Mouse (Mus musculus): ENCODE measurements at regions not wholly inside any gene's neighbourhood (a gene's known extent, or its start where the extent isn't known, plus 50 kb on each side); places are given as distances from the start of the nearest gene placed in this dataset.

DNA sequence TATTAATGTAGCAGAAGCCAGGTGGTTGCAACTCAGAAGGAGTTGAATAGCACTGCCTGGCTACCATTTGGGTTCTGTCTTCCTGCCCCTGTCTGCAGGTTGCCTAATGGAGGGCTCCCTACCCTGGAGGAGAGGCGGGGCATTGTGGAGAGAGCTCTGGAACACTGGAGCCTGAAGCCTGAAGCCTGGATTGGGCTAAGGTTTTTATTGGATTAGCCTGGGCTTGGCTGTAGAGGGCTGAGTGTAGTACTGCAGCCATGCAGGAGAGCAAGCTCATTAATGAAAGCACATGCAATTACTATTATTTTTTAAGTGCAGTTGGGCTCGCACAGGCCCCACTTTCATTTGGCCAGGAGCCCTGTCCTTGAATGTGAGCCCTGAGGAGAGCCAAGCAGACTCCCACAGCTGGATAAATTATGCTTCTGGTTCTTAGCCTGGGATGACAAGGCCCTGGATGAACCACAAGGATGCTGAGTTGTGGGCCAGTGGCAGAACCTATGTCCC lies 145.1 kb downstream of the Abhd5 start:
- H3K9ac ChIP-seq: no peak overlapping the region
- no peak overlapping the region for H3K27ac ChIP-seq (replicated peaks)
- H3K4me2 ChIP-seq (replicated peaks): no peak overlapping the region
- no peak for ATAC-seq (ENCODE audit: insufficient number of reproducible peaks, low FRiP score, low TSS enrichment, low read depth)
- H3K4me3 ChIP-seq (replicated peaks): no peak overlapping the region
- H3K4me1 ChIP-seq: no peaks in the 10 kb centered on the region
- 60% methylated on average over 2 of the region's 2 CpGs for WGBS
- H3K9me3 ChIP-seq (replicated peaks): no peaks in the 10 kb centered on the region
- no peaks in the 10 kb centered on the region for H3K36me3 ChIP-seq
- H3K27me3 ChIP-seq: no peaks in the 10 kb centered on the region

DNA sequence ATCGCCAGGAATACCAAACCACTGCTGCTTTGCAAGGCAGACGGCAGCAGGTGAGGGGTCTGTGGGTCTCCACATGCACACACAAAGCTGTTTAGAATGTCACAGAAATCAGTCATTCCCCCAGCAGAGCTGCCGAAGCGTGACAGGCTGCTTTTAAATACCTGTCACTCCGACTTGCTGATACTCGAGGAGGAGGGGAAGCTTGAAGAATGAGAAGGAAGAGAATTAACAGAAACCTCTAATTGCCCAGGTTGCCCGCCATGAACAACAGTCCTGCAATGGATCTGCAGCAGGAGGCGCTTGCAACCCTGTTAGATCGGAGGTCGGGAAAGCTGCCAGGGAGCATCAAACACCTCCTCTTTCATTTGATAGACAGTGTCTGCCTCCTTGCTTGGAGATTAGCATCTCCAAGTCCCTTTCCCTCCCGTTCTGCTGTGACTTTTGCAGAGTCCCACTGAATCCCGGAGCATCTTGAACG lies 150.5 kb downstream of the Abhd5 start:
- Histone ChIP-seq H3K4me3 (replicated peaks) (no peak overlapping the region), H3K4me1 (no peaks in the 10 kb centered on the region), H3K27ac (replicated peaks) (no peak overlapping the region), H3K36me3 (no peaks in the 10 kb centered on the region), H3K4me2 (replicated peaks) (no peak overlapping the region), H3K9ac (no peak overlapping the region), H3K27me3 (no peaks in the 10 kb centered on the region), H3K9me3 (replicated peaks) (no peaks in the 10 kb centered on the region)
- no peak for ATAC-seq (ENCODE audit: insufficient number of reproducible peaks, low FRiP score, low TSS enrichment, low read depth)
- WGBS: 28% methylated on average over 13 of the region's 13 CpGs

DNA sequence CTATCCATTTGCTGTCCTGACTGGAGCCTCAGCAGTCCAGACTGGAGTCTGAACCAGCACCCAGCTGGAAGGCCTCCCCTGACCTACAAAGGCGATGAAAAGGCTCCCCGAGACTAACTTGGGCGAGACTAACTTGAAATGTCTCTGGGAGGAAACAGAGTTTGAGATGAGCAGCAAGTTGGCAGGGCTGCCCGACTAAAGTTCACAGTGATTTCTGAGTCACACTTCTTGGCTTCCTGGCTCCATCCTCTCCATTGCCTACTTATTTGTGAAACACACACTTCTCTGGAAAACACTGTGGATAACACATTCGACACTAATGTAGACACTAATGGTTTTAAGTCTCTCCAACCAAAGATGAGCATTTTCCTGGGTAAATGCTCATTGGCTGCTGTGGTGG lies 170.2 kb downstream of the Abhd5 start:
- no peaks in the 10 kb centered on the region for H3K9me3 ChIP-seq (replicated peaks)
- 54% methylated on average over 5 of the region's 5 CpGs for WGBS
- H3K4me1 ChIP-seq: peaks cover 13% of the 10 kb centered on the region
- no peak for ATAC-seq (ENCODE audit: insufficient number of reproducible peaks, low FRiP score, low TSS enrichment, low read depth)
- H3K9ac ChIP-seq: no peak overlapping the region
- no peak overlapping the region for H3K4me2 ChIP-seq (replicated peaks)
- no peak overlapping the region for H3K4me3 ChIP-seq (replicated peaks)
- no peaks in the 10 kb centered on the region for H3K27me3 ChIP-seq
- H3K27ac ChIP-seq (replicated peaks): no peak overlapping the region
- no peaks in the 10 kb centered on the region for H3K36me3 ChIP-seq

DNA sequence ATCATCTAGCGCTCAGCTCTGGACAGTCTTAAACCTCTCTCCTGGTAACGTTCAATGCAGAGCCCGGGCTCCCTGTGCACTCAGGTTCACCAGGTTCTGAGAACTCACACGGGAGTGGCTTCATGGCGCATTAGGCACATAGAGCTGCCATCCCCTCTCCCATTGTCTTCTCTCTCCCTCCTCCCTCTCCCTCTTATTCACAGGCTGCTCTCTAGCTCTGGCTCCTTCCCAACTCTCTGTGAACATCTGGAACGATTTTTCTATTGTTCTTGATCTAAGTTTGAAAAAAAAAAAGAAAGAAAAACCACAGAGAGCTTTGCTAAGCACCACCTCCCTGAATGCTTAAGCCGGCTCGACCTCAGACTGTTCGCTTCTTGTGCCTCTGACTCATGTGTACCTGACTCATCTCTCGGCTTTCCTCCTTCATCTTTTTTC lies 174.2 kb downstream of the Abhd5 start:
- Histone ChIP-seq H3K27ac (replicated peaks) (no peak overlapping the region), H3K9ac (no peak overlapping the region)
- WGBS: 9% methylated on average over 10 of the region's 10 CpGs

DNA sequence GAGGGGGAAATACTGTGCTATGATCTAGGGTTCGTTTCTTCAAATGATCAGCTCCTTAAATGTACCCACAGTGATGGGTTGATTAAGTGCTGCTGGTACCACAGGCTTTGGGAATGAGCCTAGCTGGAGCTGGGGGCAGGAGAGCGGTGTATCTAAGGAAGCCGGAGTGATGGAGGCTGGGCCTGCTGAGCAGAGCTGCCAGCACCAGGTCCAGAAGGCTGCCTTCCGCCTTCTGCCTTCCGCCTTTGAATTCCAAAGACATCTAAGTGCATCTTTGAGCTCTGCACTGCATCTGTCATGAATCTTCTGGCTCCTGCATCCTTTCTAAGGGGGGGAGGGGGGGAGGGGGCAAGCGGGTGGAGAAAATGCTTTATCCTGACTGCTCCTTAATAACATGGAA lies 176.9 kb downstream of the Abhd5 start:
- Histone ChIP-seq H3K4me2 (replicated peaks) (no peak overlapping the region), H3K4me1 (peaks cover 13% of the 10 kb centered on the region), H3K27ac (replicated peaks) (no peak overlapping the region), H3K36me3 (no peaks in the 10 kb centered on the region), H3K27me3 (peaks cover 5% of the 10 kb centered on the region; the same call in 1 of the 2 replicates), H3K4me3 (replicated peaks) (no peak overlapping the region), H3K9me3 (replicated peaks) (no peaks in the 10 kb centered on the region), H3K9ac (no peak overlapping the region)
- ATAC-seq (ENCODE audit: insufficient number of reproducible peaks, low FRiP score, low TSS enrichment, low read depth): no peak
- WGBS: 58% methylated on average over 6 of the region's 6 CpGs

More for the DNA sequence above, 174.2 kb downstream of the Abhd5 start:
- H3K36me3 ChIP-seq: no peaks in the 10 kb centered on the region
- no peak overlapping the region for H3K4me3 ChIP-seq (replicated peaks)
- no peaks in the 10 kb centered on the region for H3K9me3 ChIP-seq (replicated peaks)
- no peaks in the 10 kb centered on the region for H3K27me3 ChIP-seq
- H3K4me2 ChIP-seq (replicated peaks): peak overlapping the region; percentile 34
- 0 out of 2 replicates have a peak, but pooled peaks have one; percentile 43 for ATAC-seq (ENCODE audit: insufficient number of reproducible peaks, low FRiP score, low TSS enrichment, low read depth)
- H3K4me1 ChIP-seq: peaks cover 13% of the 10 kb centered on the region

DNA sequence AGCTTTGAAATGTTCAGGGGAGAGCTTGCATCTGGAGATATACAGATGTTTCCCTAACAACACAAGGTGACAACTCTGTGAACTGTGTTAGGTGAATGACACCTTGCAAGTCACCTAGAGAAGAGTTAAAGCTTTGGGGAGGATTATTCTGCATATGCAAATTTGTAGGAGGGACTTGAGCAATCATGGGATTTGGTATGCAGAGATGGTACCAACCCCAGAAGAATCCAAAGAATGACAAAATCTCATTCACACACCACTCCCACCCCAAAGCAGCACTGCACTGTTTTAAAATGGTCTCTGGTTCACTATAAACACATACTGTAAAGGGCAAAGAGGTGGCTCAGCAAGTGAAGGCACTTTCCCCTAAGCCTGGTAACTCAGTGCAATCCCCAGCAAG lies 178.3 kb downstream of the Abhd5 start:
- no peak for ATAC-seq (ENCODE audit: insufficient number of reproducible peaks, low FRiP score, low TSS enrichment, low read depth)
- no peaks in the 10 kb centered on the region for H3K36me3 ChIP-seq
- no peak overlapping the region for H3K4me3 ChIP-seq (replicated peaks)

DNA sequence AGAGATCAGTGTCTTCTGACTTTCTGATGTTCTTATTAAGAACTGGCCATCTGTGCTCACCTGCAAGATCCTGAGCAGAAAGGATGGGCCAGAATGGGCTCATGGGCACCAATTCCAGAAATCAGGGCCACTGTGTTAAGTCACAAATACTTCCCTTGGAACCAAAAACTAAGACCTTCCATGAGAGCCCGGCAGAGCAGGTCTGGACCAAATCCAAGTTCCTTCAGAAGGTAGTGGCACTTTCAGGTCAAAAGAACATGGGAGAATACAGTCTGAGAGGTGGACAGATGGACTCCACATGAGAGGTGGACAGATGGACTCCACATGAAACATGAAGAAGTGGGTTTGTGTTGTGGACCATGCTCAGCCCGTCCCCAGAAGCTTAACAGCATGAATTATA lies 180.4 kb downstream of the Abhd5 start:
- WGBS: 69% methylated on average over 2 of the region's 2 CpGs
- Histone ChIP-seq H3K4me2 (replicated peaks) (no peak overlapping the region), H3K4me3 (replicated peaks) (no peak overlapping the region), H3K4me1 (peaks cover 12% of the 10 kb centered on the region), H3K9me3 (replicated peaks) (no peaks in the 10 kb centered on the region), H3K27ac (replicated peaks) (no peak overlapping the region), H3K36me3 (no peaks in the 10 kb centered on the region), H3K9ac (no peak overlapping the region), H3K27me3 (peaks cover 9% of the 10 kb centered on the region)
- ATAC-seq (ENCODE audit: insufficient number of reproducible peaks, low FRiP score, low TSS enrichment, low read depth): no peak

More for the DNA sequence above, 178.3 kb downstream of the Abhd5 start:
- Histone ChIP-seq H3K27me3 (peaks cover 5% of the 10 kb centered on the region; the same call in 1 of the 2 replicates), H3K27ac (replicated peaks) (no peak overlapping the region), H3K4me2 (replicated peaks) (no peak overlapping the region), H3K9me3 (replicated peaks) (no peaks in the 10 kb centered on the region), H3K4me1 (peaks cover 21% of the 10 kb centered on the region), H3K9ac (no peak overlapping the region)

DNA sequence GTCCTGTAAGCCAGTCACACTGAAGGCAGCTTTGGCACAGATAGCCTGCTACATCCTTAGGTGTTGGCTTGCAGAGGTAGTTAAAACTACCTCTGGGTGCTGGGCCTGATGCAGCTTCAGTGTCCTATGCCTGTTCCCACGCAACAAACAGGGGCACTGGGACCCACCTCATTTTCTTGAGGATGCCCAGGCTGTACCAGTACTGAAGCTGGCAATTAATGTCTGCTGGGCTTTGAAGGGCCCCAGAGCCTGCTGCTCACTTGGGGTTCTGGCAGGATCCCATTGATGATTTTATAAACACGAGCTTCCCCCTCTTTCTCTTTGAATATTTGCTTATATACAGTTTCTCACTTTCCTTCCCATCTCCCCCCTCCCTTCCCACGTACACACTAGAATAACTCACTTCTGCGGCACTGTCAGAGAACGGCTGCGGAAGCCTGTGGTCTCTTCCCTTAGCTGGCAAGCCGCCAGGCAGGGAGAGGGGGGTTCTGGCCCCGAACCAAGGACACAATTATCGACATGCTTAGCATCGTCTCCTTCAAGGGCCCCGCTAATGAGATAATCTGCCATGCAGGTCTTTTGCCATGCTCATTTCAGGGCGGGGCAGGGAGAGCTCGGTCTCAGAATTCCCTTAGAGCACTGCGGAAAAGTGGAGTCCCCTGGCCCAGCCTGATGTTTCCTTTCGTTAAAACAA lies 182.9 kb downstream of the Abhd5 start:
- no peaks in the 10 kb centered on the region for H3K36me3 ChIP-seq
- H3K4me3 ChIP-seq (replicated peaks): no peak overlapping the region
- peak overlapping the region; percentile 19; the same call in 1 of the 2 replicates for H3K4me2 ChIP-seq (replicated peaks)
- no peak overlapping the region for H3K27ac ChIP-seq (replicated peaks)
- H3K9ac ChIP-seq: no peak overlapping the region
- 12% methylated on average over 15 of the region's 15 CpGs for WGBS
- ATAC-seq (ENCODE audit: insufficient number of reproducible peaks, low FRiP score, low TSS enrichment, low read depth): no peak
- no peaks in the 10 kb centered on the region for H3K9me3 ChIP-seq (replicated peaks)
- H3K4me1 ChIP-seq: peaks cover 12% of the 10 kb centered on the region
- peaks cover 9% of the 10 kb centered on the region for H3K27me3 ChIP-seq

DNA sequence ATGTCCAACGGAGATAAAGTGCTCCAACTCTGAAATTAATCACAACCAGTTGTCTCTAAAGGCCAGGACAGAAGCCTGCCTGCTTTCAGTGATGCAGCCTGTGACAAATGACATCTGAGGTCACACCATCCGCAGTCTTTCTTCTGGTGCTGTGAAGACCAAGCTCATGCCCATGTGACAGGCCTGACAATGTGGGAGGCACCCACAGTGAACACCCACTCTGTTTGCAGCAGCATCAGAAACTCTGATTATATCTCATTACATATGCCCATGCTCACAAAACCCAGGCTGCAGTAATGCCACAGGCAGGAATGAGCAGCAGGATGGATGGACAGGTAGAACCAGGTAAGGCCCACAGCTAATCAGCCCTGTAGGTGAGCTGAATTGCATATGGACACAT lies 183.6 kb downstream of the Abhd5 start:
- H3K27me3 ChIP-seq: peaks cover 9% of the 10 kb centered on the region
- no peak overlapping the region for H3K4me3 ChIP-seq (replicated peaks)
- no peak overlapping the region for H3K27ac ChIP-seq (replicated peaks)
- no peak for ATAC-seq (ENCODE audit: insufficient number of reproducible peaks, low FRiP score, low TSS enrichment, low read depth)
- 37% methylated on average over 2 of the region's 2 CpGs for WGBS
- H3K4me1 ChIP-seq: peaks cover 12% of the 10 kb centered on the region
- no peak overlapping the region for H3K4me2 ChIP-seq (replicated peaks)
- no peaks in the 10 kb centered on the region for H3K36me3 ChIP-seq
- no peaks in the 10 kb centered on the region for H3K9me3 ChIP-seq (replicated peaks)
- no peak overlapping the region for H3K9ac ChIP-seq

DNA sequence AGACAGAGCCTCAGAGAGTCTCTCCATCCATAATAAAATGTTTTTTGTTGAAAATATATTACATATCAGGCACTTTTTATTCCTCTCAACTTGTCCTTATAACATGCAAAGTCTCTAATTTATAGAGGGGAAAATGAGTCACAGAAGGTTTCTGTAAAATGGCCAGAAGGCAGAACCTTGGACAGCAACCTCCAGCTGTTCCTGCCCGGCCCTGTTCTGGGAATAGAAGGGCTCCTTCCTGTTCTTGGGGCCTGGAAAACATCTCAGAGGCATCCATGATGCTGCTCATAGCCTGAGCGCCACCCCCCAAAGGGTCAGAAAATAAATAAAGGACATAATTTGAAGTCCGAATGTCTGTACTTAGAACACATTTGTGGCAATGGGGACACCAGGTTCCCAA lies 188.7 kb downstream of the Abhd5 start:
- no peak overlapping the region for H3K27ac ChIP-seq (replicated peaks)
- H3K9ac ChIP-seq: no peak overlapping the region
- peaks cover under 1% of the 10 kb centered on the region; the same call in 1 of the 2 replicates for H3K27me3 ChIP-seq
- 0 out of 2 replicates have a peak, but pooled peaks cover under 1% of the 10 kb centered on the region for H3K4me1 ChIP-seq
- no peak overlapping the region for H3K4me3 ChIP-seq (replicated peaks)
- H3K36me3 ChIP-seq: no peaks in the 10 kb centered on the region
- H3K4me2 ChIP-seq (replicated peaks): no peak overlapping the region
- no peak for ATAC-seq (ENCODE audit: insufficient number of reproducible peaks, low FRiP score, low TSS enrichment, low read depth)
- no peaks in the 10 kb centered on the region for H3K9me3 ChIP-seq (replicated peaks)
- 35% methylated on average over 3 of the region's 3 CpGs for WGBS

DNA sequence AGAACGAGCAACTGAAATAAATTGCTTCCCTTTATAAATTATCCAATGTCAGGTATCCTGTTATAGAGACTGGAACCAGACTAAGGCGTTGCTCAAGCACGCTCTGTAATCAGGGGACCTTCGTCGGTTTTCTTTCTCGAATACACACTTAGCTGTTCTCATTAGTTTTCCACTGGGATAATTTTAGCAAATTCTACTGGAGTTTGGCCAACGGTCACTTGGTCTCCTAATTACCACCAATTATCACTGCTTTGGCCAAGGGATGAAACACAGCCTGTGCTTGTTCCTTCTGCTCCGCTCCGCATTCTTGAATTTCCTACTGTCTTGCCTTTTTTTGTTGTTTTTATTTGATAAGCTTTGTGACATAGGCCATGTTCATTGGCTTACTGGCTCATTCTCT lies 191.1 kb upstream of the Topaz1 start:
- WGBS: 78% methylated on average over 9 of the region's 9 CpGs
- H3K9me3 ChIP-seq (replicated peaks): no peaks in the 10 kb centered on the region
- no peak overlapping the region for H3K27ac ChIP-seq (replicated peaks)
- H3K4me3 ChIP-seq (replicated peaks): no peak overlapping the region
- H3K4me1 ChIP-seq: no peaks in the 10 kb centered on the region
- no peaks in the 10 kb centered on the region for H3K36me3 ChIP-seq
- no peak overlapping the region for H3K4me2 ChIP-seq (replicated peaks)
- no peaks in the 10 kb centered on the region for H3K27me3 ChIP-seq
- H3K9ac ChIP-seq: no peak overlapping the region
- ATAC-seq (ENCODE audit: insufficient number of reproducible peaks, low FRiP score, low TSS enrichment, low read depth): no peak

DNA sequence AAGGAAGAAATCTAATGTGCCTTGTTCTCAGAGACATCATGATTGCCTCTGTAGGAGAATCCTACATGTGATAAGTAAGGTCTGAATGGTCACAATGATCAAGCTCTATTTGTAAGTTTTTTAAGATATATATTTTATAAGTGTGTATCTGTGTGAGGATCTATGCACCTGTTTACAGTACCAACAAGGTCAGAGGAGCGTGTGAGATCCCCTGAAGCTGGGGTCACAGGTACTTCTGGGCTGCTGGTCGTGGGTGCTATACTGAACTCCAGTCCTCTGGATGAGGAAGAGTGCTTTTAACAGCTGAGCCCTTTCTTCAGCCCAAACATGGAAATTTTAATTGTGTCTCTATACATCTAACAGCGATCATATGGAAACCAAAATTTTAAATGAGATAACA lies 181.1 kb upstream of the Topaz1 start:
- H3K27me3 ChIP-seq: peaks cover 48% of the 10 kb centered on the region
- no peak for ATAC-seq (ENCODE audit: insufficient number of reproducible peaks, low FRiP score, low TSS enrichment, low read depth)
- H3K4me3 ChIP-seq (replicated peaks): no peak overlapping the region
- no peak overlapping the region for H3K4me2 ChIP-seq (replicated peaks)
- 76% methylated on average over 3 of the region's 3 CpGs for WGBS
- H3K36me3 ChIP-seq: no peaks in the 10 kb centered on the region
- H3K4me1 ChIP-seq: peaks cover 20% of the 10 kb centered on the region
- H3K27ac ChIP-seq (replicated peaks): no peak overlapping the region
- H3K9me3 ChIP-seq (replicated peaks): no peaks in the 10 kb centered on the region
- H3K9ac ChIP-seq: no peak overlapping the region
